Mouse (Mus musculus): ENCODE data around the gene Nfe2. TPM values are rescaled to one million over a fixed set of nuclear protein-coding genes. Genes with fewer than 3 reads are reported as not detected.

Nfe2 gene
- polyA plus RNA-seq, 1 experiment from 2014 or later = 10.5 TPM

GRCm38 (mm10) chr15:103293375-103293774 lies 35.2 kb upstream of the Nfe2 start:
- TF ChIP-seq EP300 (IDR thresholded peaks at IDR 0.05) (no peak), CTCF (IDR thresholded peaks at IDR 0.05) (peak; percentile 39)
- Histone ChIP-seq H3K4me2 (replicated peaks; ENCODE audit: low read depth, low read length) (no peak overlapping the region), H3K36me3 (ENCODE audit: insufficient read depth, low read length) (peaks cover 12% of the 10 kb centered on the region; the same call in 1 of the 2 replicates), H3K4me1 (ENCODE audit: insufficient read depth, low read depth, low read length) (no peaks in the 10 kb centered on the region), H3K27me3 (replicated peaks; ENCODE audit: insufficient read depth, low read length) (no peaks in the 10 kb centered on the region), H3K9ac (replicated peaks; ENCODE audit: low read depth) (no peak overlapping the region), H3K9me3 (ENCODE audit: low read length) (no peaks in the 10 kb centered on the region), H3K4me3 (ENCODE audit: low read depth, low read length) (no peak overlapping the region), H3K27ac (ENCODE audit: low read length) (no peak overlapping the region)
- 98% methylated on average over 2 of the region's 2 CpGs for WGBS
- ATAC-seq (no peak), DNase-seq (ENCODE audit: low spot score) (no peak)

- TF ChIP-seq EP300 (IDR thresholded peaks at IDR 0.05) (no peak), CTCF (IDR thresholded peaks at IDR 0.05) (no peak)
Measured at GRCm38 (mm10) chr15:103292673-103293345, 34.6 kb upstream of the Nfe2 start.

GRCm38 (mm10) chr15:103290843-103291242 lies 32.6 kb upstream of the Nfe2 start:
- Histone ChIP-seq H3K27ac (ENCODE audit: low read length) (no peak overlapping the region), H3K36me3 (ENCODE audit: insufficient read depth, low read length) (peaks cover 9% of the 10 kb centered on the region; the same call in 1 of the 2 replicates), H3K9ac (replicated peaks; ENCODE audit: low read depth) (no peak overlapping the region), H3K4me1 (ENCODE audit: insufficient read depth, low read depth, low read length) (0 out of 2 replicates have a peak, but pooled peaks cover 3% of the 10 kb centered on the region), H3K4me2 (replicated peaks; ENCODE audit: low read depth, low read length) (no peak overlapping the region), H3K9me3 (ENCODE audit: low read length) (no peaks in the 10 kb centered on the region), H3K4me3 (ENCODE audit: low read depth, low read length) (no peak overlapping the region), H3K27me3 (replicated peaks; ENCODE audit: insufficient read depth, low read length) (no peaks in the 10 kb centered on the region)
- no peak for ATAC-seq
- WGBS = 87% methylated on average over 9 of the region's 9 CpGs
- DNase-seq (ENCODE audit: low spot score) = no peak
- TF ChIP-seq CTCF (IDR thresholded peaks at IDR 0.05) (no peak), EP300 (IDR thresholded peaks at IDR 0.05) (no peak)

More at GRCm38 (mm10) chr15:103292673-103293345, 34.6 kb upstream of the Nfe2 start:
- Histone ChIP-seq H3K4me3 (ENCODE audit: low read depth, low read length) (no peak overlapping the region), H3K9ac (replicated peaks; ENCODE audit: low read depth) (no peak overlapping the region), H3K27ac (ENCODE audit: low read length) (no peak overlapping the region), H3K9me3 (ENCODE audit: low read length) (no peaks in the 10 kb centered on the region), H3K4me1 (ENCODE audit: insufficient read depth, low read depth, low read length) (no peaks in the 10 kb centered on the region), H3K36me3 (ENCODE audit: insufficient read depth, low read length) (peaks cover 12% of the 10 kb centered on the region; the same call in 1 of the 2 replicates), H3K27me3 (replicated peaks; ENCODE audit: insufficient read depth, low read length) (no peaks in the 10 kb centered on the region), H3K4me2 (replicated peaks; ENCODE audit: low read depth, low read length) (no peak overlapping the region)
- DNase-seq (ENCODE audit: low spot score) (no peak), ATAC-seq (no peak)
- WGBS = 87% methylated on average over 4 of the region's 4 CpGs

GRCm38 (mm10) chr15:103290417-103290816 lies 32.2 kb upstream of the Nfe2 start:
- DNase-seq (ENCODE audit: low spot score) (no peak), ATAC-seq (peak; percentile 31; the same call in 1 of the 2 replicates)
- Histone ChIP-seq H3K4me2 (replicated peaks; ENCODE audit: low read depth, low read length) (no peak overlapping the region), H3K9me3 (ENCODE audit: low read length) (no peaks in the 10 kb centered on the region), H3K4me1 (ENCODE audit: insufficient read depth, low read depth, low read length) (peaks cover 3% of the 10 kb centered on the region; the same call in 1 of the 2 replicates), H3K27ac (ENCODE audit: low read length) (no peak overlapping the region), H3K9ac (replicated peaks; ENCODE audit: low read depth) (no peak overlapping the region), H3K4me3 (ENCODE audit: low read depth, low read length) (no peak overlapping the region), H3K36me3 (ENCODE audit: insufficient read depth, low read length) (peaks cover 9% of the 10 kb centered on the region; the same call in 1 of the 2 replicates), H3K27me3 (replicated peaks; ENCODE audit: insufficient read depth, low read length) (no peaks in the 10 kb centered on the region)
- TF ChIP-seq CTCF (IDR thresholded peaks at IDR 0.05) = no peak
- no peak for TF ChIP-seq EP300 (IDR thresholded peaks at IDR 0.05)
- WGBS = 60% methylated on average over 6 of the region's 6 CpGs

GRCm38 (mm10) chr15:103289600-103289999 lies 31.4 kb upstream of the Nfe2 start:
- ATAC-seq (no peak), DNase-seq (ENCODE audit: low spot score) (no peak)
- Histone ChIP-seq H3K4me1 (ENCODE audit: insufficient read depth, low read depth, low read length) (peaks cover 3% of the 10 kb centered on the region; the same call in 1 of the 2 replicates), H3K36me3 (ENCODE audit: insufficient read depth, low read length) (peaks cover 9% of the 10 kb centered on the region; the same call in 1 of the 2 replicates), H3K27ac (ENCODE audit: low read length) (no peak overlapping the region), H3K4me2 (replicated peaks; ENCODE audit: low read depth, low read length) (no peak overlapping the region), H3K27me3 (replicated peaks; ENCODE audit: insufficient read depth, low read length) (no peaks in the 10 kb centered on the region), H3K9me3 (ENCODE audit: low read length) (no peaks in the 10 kb centered on the region), H3K9ac (replicated peaks; ENCODE audit: low read depth) (no peak overlapping the region), H3K4me3 (ENCODE audit: low read depth, low read length) (no peak overlapping the region)
- WGBS = 67% methylated on average over 5 of the region's 5 CpGs
- TF ChIP-seq CTCF (IDR thresholded peaks at IDR 0.05) (no peak), EP300 (IDR thresholded peaks at IDR 0.05) (no peak)

- no peaks in the 10 kb centered on the region for H3K9me3 ChIP-seq (ENCODE audit: low read length)
- ATAC-seq (peak; percentile 29), DNase-seq (ENCODE audit: low spot score) (peak; percentile 69)
- H3K27me3 ChIP-seq (replicated peaks; ENCODE audit: insufficient read depth, low read length) = no peaks in the 10 kb centered on the region
- TF ChIP-seq CTCF (IDR thresholded peaks at IDR 0.05) = no peak
- TF ChIP-seq EP300 (IDR thresholded peaks at IDR 0.05) = no peak
- no peak overlapping the region for H3K9ac ChIP-seq (replicated peaks; ENCODE audit: low read depth)
- 19% methylated on average over 1 of the region's 1 CpGs for WGBS
- H3K4me3 ChIP-seq (ENCODE audit: low read depth, low read length) = no peak overlapping the region
- no peaks in the 10 kb centered on the region for H3K36me3 ChIP-seq (ENCODE audit: insufficient read depth, low read length)
- no peak overlapping the region for H3K4me2 ChIP-seq (replicated peaks; ENCODE audit: low read depth, low read length)
- H3K4me1 ChIP-seq (ENCODE audit: insufficient read depth, low read depth, low read length) = peaks cover 3% of the 10 kb centered on the region; the same call in 1 of the 2 replicates
- H3K27ac ChIP-seq (ENCODE audit: low read length) = peak overlapping the region; percentile 47
Measured at GRCm38 (mm10) chr15:103285778-103286417, 27.7 kb upstream of the Nfe2 start.

Measured in lung, postnatal 0 days (tissue).